Mouse (Mus musculus) C2C12 (cell line): ENCODE results near the gene Itgb2. TPM values are rescaled to one million over a fixed set of nuclear protein-coding genes. Genes with fewer than 3 reads are reported as not detected.

Experiments used
- H3K27me3 ChIP-seq: one replicate; pipeline ENCODE4 v1.6.1; 2011; ENCODE audit not compliant: control insufficient read depth, insufficient read depth, insufficient read length
- H3K36me3 ChIP-seq: one replicate; pipeline ENCODE4 v1.6.1; 2011; ENCODE audit not compliant: control insufficient read depth, insufficient read depth
- H3K4me3 ChIP-seq: one replicate; pipeline ENCODE4 v1.5.1; 2011; ENCODE audit warnings: mild to moderate bottlenecking, control low read depth; ENCODE audit not compliant: poor library complexity, insufficient read depth, severe bottlenecking
- H3K79me2 ChIP-seq: one replicate; pipeline ENCODE4 v1.6.1; 2011; ENCODE audit not compliant: control insufficient read depth, insufficient read depth
- H3K79me3 ChIP-seq: one replicate; pipeline ENCODE4 v1.6.1; 2011; ENCODE audit warnings: low read depth, control low read depth
- H3ac ChIP-seq: one replicate; pipeline ENCODE3; 2011; ENCODE audit warnings: low read depth; ENCODE audit not compliant: control insufficient read depth, insufficient read length
- CEBPB ChIP-seq: IDR thresholded peaks from one replicate; pipeline ENCODE4 v1.6.1; 2011; ENCODE audit warnings: low read depth, mild to moderate bottlenecking, control low read depth, moderate library complexity
- CTCF ChIP-seq: IDR thresholded peaks from one replicate; pipeline ENCODE4 v1.5.1; 2011; ENCODE audit not compliant: control insufficient read depth, insufficient read depth, insufficient read length
- FOSL1 ChIP-seq: IDR thresholded peaks from one replicate; pipeline ENCODE4 v1.8.0; 2011; ENCODE audit warnings: mild to moderate bottlenecking, low read length; ENCODE audit not compliant: poor library complexity, insufficient read depth, severe bottlenecking
- MAX ChIP-seq: IDR thresholded peaks from one replicate; pipeline ENCODE4 v1.6.1; 2011; ENCODE audit warnings: mild to moderate bottlenecking, control low read depth
- MYOD1 ChIP-seq: IDR thresholded peaks from one replicate; pipeline ENCODE4 v1.6.1; 2011; ENCODE audit warnings: low read depth; ENCODE audit not compliant: control insufficient read depth, insufficient read length
- MYOG ChIP-seq: IDR thresholded peaks from one replicate; pipeline ENCODE4 v1.6.1; 2011; ENCODE audit not compliant: control insufficient read depth, insufficient read length; ENCODE audit errors: extremely low read depth
- USF1 ChIP-seq: IDR thresholded peaks from one replicate; pipeline ENCODE4 v1.6.1; 2011; ENCODE audit warnings: low read depth, mild to moderate bottlenecking, control low read depth, moderate library complexity
- polyA plus RNA-seq: library from polyadenylated mRNA; unstranded; fragments of >200 nt; fragmentation: generic; extraction: Trizol; gene quantifications from one replicate; pipeline ENCODE4 v1.2.1, GENCODE M21; 2012; ENCODE audit warnings: missing spikeins

Itgb2 gene
- polyA plus RNA-seq, 1 experiment: 0.47 TPM

DNA sequence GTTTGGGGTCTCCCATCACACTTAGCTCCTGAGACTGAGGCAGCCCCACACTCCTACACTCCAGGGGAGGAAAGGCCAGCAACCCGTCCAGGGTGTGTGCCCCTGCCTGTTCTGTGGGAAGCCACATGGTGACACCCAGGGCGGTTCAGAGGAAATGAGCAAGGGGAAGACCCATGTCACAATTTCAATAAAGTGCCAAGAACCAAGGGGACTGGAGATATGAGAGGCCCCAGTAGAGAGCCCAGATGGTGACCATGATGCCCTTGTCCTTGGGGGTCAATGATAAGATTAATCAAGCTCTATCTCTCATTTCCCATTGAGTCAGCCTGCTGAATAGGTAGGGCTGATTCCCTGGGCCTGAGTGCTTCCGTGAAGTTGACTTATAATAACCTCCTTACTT, 10.9 kb upstream of the Itgb2 start:
- no peak for TF ChIP-seq FOSL1
- no peak for TF ChIP-seq CEBPB
- no peak for TF ChIP-seq MYOD1
- no peak for TF ChIP-seq MYOG
- no peak for TF ChIP-seq MAX
- TF ChIP-seq CTCF: no peak
- TF ChIP-seq USF1: no peak
- Histone ChIP-seq H3K79me3 (peaks cover 13% of the 10 kb centered on the region), H3K27me3 (no peaks in the 10 kb centered on the region), H3K36me3 (peaks cover 3% of the 10 kb centered on the region), H3K79me2 (peaks cover 20% of the 10 kb centered on the region), H3K4me3 (no peak overlapping the region), H3ac (no peak overlapping the region)

DNA sequence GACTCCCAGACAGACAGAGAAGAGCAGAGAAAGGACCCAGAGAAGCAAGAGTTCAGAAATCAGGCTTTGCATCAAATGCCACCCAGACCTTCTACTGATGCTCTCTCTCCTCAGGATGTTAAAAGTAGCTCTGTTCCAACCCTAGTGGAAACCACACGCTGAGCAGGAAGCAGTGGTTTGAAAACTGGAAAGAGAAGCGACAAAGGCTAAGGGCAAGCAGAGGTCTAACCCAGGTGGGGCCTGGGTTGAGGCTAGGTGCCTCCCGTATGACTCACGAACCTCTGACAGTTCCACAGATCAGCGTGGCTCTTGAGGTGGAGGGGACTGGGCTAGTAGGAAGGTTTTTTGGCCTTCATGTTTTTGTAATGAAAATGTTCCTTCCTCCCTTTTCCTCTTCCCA, 9.6 kb upstream of the Itgb2 start:
- H3K79me2 ChIP-seq: peaks cover 7% of the 10 kb centered on the region
- H3K79me3 ChIP-seq: no peaks in the 10 kb centered on the region
- no peaks in the 10 kb centered on the region for H3K36me3 ChIP-seq
- TF ChIP-seq FOSL1 (no peak), MAX (no peak), CEBPB (no peak), MYOG (no peak), MYOD1 (no peak), USF1 (no peak), CTCF (no peak)
- H3ac ChIP-seq: no peak overlapping the region
- no peaks in the 10 kb centered on the region for H3K27me3 ChIP-seq
- H3K4me3 ChIP-seq: no peak overlapping the region

DNA sequence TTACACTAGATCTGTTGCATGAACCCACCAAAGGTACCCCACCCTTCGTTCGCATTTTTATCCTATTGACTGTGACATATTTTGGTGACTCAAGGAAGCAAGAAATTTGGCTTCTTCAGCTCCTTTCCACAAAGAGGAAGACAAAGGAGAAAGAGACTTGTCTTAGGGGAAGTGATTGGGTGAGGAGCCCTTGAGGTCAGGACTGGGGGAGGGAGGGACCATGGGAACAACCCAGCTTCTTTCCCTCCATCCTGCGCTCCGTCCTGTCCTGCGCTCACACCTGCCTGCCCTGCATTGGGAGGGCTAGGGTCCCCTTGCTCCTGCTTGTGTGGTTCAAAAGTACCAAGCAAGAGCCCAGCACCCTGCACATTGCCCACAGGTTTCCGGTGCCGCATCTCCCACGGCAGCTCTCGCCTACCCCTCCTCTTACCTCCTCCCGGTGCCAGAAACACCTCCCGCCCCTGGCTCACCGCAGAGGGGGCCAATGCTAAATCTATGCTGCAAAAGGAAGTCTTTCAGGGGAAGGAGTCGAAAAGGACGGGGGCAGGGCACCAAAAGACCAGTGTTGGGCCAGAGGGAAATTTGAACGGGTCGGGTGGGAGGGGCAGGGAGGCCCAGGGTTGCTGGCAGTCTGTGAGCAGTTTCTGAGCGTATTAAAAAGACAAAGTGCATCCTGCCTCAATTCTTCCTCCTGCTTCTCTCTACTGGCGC, 7.9 kb upstream of the Itgb2 start:
- no peaks in the 10 kb centered on the region for H3K79me3 ChIP-seq
- no peak overlapping the region for H3ac ChIP-seq
- no peaks in the 10 kb centered on the region for H3K79me2 ChIP-seq
- H3K4me3 ChIP-seq: no peak overlapping the region
- H3K36me3 ChIP-seq: no peaks in the 10 kb centered on the region
- no peaks in the 10 kb centered on the region for H3K27me3 ChIP-seq
- TF ChIP-seq CEBPB (no peak), FOSL1 (no peak), CTCF (no peak)

DNA sequence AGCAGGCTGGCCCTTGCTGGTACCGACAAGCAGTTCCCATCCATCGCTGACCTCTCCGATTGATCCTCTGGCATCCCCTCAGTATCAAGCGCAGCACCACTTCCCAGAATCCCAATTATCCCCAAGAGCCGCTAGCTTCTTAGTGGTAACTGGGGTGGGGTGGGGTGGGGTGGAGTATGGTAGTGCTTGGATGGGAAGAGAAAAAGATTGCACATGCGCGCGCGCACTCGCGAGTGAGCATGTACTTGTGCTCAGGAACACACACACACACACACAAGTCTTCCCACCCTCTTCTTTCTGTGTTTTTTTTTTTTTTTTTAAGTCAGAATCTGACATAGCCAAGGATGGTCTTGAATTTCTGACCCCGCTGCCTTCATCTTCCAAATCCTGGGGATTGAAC, 7.3 kb upstream of the Itgb2 start:
- H3K79me2 ChIP-seq: no peaks in the 10 kb centered on the region
- H3K27me3 ChIP-seq: no peaks in the 10 kb centered on the region
- no peaks in the 10 kb centered on the region for H3K79me3 ChIP-seq
- H3K36me3 ChIP-seq: no peaks in the 10 kb centered on the region
- H3K4me3 ChIP-seq: no peak overlapping the region
- H3ac ChIP-seq: no peak overlapping the region
- no peak for TF ChIP-seq MYOG
- no peak for TF ChIP-seq CEBPB
- TF ChIP-seq MYOD1: no peak
- no peak for TF ChIP-seq FOSL1
- no peak for TF ChIP-seq MAX
- TF ChIP-seq CTCF: no peak
- TF ChIP-seq USF1: no peak

DNA sequence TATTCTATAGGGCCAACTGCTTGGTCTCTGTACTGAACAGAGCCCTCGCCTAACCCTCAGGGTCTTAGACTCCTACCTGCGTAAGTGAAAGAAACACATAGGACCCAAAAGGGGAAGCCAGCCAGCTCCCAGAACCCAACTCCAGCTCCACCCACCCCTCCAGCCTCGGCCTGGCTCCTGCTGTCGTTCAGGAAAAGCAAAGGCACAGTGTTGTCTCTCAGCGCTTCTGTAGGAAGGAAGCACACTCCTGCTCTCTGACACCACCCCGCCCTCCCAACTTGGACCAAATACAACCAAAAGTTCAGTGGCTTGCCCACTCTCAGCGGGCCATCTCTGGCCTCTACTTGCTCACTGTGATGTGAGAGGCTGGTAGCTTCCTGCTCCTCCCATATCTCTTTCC, 6.7 kb upstream of the Itgb2 start:
- Histone ChIP-seq H3K79me3 (no peaks in the 10 kb centered on the region), H3K36me3 (no peaks in the 10 kb centered on the region), H3K79me2 (no peaks in the 10 kb centered on the region), H3ac (no peak overlapping the region), H3K4me3 (no peak overlapping the region), H3K27me3 (no peaks in the 10 kb centered on the region)
- TF ChIP-seq MYOG (no peak), MYOD1 (no peak)

DNA sequence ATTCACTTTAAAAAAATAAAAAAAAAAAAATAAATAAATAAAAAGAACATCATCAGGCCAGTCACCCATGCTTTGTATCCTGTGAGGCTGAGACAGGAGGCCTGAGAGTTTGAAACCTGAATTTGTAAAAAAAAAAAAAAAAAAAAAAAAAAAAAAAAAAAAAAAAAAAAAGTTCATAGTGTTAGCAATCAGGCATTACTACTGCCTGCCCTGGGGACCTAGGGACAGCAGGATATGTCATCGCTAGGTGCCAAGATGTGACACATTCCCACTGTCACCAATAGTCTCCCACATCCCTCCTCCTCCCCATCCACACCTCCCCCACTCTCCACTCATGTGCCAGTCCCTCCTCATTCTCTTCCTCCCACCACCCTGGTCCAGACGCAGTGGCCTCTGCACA, 3.6 kb upstream of the Itgb2 start:
- Histone ChIP-seq H3ac (no peak overlapping the region), H3K4me3 (no peak overlapping the region), H3K79me2 (no peaks in the 10 kb centered on the region), H3K36me3 (no peaks in the 10 kb centered on the region), H3K79me3 (no peaks in the 10 kb centered on the region), H3K27me3 (no peaks in the 10 kb centered on the region)
- no peak for TF ChIP-seq MYOG
- TF ChIP-seq CEBPB: no peak
